Mouse (Mus musculus): ENCODE measurements around the gene Mtus2. TPM values are rescaled to one million over a fixed set of nuclear protein-coding genes. Genes with fewer than 3 reads are reported as not detected.
"Not testable (repeated sequence)": the region's sequence is repeated elsewhere in the genome, so short reads cannot be mapped to it uniquely, and the experiment has no call there.

The Mtus2 gene
- polyA plus RNA-seq, 1 experiment, result 0.05 TPM

DNA sequence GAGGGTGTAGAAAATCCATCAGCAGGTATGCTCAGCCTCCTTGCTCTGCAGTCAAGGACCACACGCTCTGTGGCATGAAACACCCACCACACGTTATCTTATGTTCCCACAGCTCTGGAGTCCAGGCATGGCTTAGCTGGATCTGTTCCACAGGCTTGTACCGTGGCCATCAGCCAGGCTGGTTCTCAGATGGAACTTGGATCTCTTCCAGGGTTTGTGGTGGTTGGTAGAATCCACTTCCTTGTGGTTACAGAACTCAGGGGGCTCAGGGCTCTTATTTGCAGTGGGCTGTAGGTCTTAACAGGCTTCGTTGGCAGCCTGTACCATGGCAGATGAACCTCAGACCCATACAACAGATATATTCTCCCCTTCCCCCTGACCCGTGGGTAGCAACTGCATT lies 17.9 kb upstream of the Mtus2 start:
- H3ac ChIP-seq (ENCODE audit: control insufficient read depth, insufficient read length), result no peak overlapping the region
- no peak for TF ChIP-seq MAX (IDR thresholded peaks at IDR 0.05; ENCODE audit: low read depth)
- no peak for TF ChIP-seq POLR2AphosphoS2 (IDR thresholded peaks at IDR 0.05; ENCODE audit: insufficient read length, low read depth)
- no peak for TF ChIP-seq TCF12 (IDR thresholded peaks at IDR 0.05; ENCODE audit: insufficient read depth, poor library complexity, severe bottlenecking)
- TF ChIP-seq USF1 (IDR thresholded peaks at IDR 0.05; ENCODE audit: low read depth), result no peak
- TF ChIP-seq TCF3 (IDR thresholded peaks at IDR 0.05; ENCODE audit: insufficient read length, low read depth), result no peak
- TF ChIP-seq MYOG (IDR thresholded peaks at IDR 0.05; ENCODE audit: control insufficient read depth in 1 of 3, insufficient read depth in 1 of 3, insufficient read length in 2 of 3, low read depth in 2 of 3), result no peak
- TF ChIP-seq CEBPB (IDR thresholded peaks at IDR 0.05; ENCODE audit: insufficient read depth, poor library complexity, severe bottlenecking), result no peak
- TF ChIP-seq E2F4 (IDR thresholded peaks at IDR 0.05; ENCODE audit: insufficient read depth), result no peak
- TF ChIP-seq POLR2A (IDR thresholded peaks at IDR 0.05; ENCODE audit: insufficient read length, low read depth), result no peak
- no peak for TF ChIP-seq MYOD1 (IDR thresholded peaks at IDR 0.05; ENCODE audit: control insufficient read depth in 1 of 3, insufficient read length in 2 of 3, low read depth in 2 of 3)
- TF ChIP-seq SRF (IDR thresholded peaks at IDR 0.05; ENCODE audit: control insufficient read depth, insufficient read length, low read depth), result no peak
- H3K79me2 ChIP-seq (ENCODE audit: control insufficient read depth, insufficient read depth), result no peaks in the 10 kb centered on the region
- no peak overlapping the region for H3K4me2 ChIP-seq (ENCODE audit: low read depth)
- no peaks in the 10 kb centered on the region for H3K27me3 ChIP-seq (ENCODE audit: control insufficient read depth, insufficient read depth, insufficient read length)
- H3K36me3 ChIP-seq (ENCODE audit: control insufficient read depth, insufficient read depth), result no peaks in the 10 kb centered on the region
- H3K4me3 ChIP-seq, result no peak overlapping the region

DNA sequence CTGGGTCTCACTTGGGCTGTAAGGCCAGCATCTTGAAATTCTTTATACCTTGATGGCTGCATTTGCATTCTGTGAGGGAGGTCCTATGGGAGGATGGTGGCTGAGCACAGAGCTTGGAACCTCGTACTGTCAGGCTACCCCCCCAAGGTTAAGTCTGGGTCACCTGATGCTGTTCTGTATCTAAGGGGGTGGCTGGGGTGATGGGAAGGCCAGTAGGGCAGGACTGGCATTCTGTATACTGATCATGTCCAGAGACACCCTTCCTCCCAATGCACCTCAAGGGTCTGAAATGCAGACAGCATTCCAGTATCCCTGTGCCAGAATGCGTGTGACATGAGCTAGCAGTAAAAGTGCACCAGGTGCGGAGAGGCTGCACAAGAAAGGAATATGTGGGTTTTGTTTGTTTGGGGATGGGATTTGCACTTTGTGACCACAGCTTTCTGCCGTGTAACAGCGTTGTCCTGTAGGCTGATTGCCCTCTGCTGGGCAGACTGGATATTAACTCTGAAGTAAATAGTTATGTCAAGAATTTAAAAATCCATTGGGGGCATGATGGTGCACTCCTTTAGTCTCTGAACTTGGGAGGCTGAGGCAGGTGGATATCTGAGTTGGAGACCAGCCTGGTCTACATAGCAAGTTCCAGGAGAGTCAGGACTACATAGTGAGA lies 12.0 kb upstream of the Mtus2 start:
- H3K27me3 ChIP-seq (ENCODE audit: control insufficient read depth, insufficient read depth, insufficient read length), result no peaks in the 10 kb centered on the region
- no peak overlapping the region for H3K4me3 ChIP-seq
- no peaks in the 10 kb centered on the region for H3K79me2 ChIP-seq (ENCODE audit: control insufficient read depth, insufficient read depth)
- H3K4me2 ChIP-seq (ENCODE audit: low read depth), result no peak overlapping the region
- no peak overlapping the region for H3ac ChIP-seq (ENCODE audit: control insufficient read depth, insufficient read length)
- no peak for TF ChIP-seq TCF12 (IDR thresholded peaks at IDR 0.05; ENCODE audit: insufficient read depth, poor library complexity, severe bottlenecking)
- no peak for TF ChIP-seq POLR2AphosphoS2 (IDR thresholded peaks at IDR 0.05; ENCODE audit: insufficient read length, low read depth)
- no peak for TF ChIP-seq REST (IDR thresholded peaks at IDR 0.05; ENCODE audit: insufficient read depth, insufficient read length)
- TF ChIP-seq TCF3 (IDR thresholded peaks at IDR 0.05; ENCODE audit: insufficient read length, low read depth), result no peak
- TF ChIP-seq E2F4 (IDR thresholded peaks at IDR 0.05; ENCODE audit: insufficient read depth), result no peak
- TF ChIP-seq MYOG (IDR thresholded peaks at IDR 0.05; ENCODE audit: control insufficient read depth in 1 of 3, insufficient read depth in 1 of 3, insufficient read length in 2 of 3, low read depth in 2 of 3), result no peak
- no peak for TF ChIP-seq MYOD1 (IDR thresholded peaks at IDR 0.05; ENCODE audit: control insufficient read depth in 1 of 3, insufficient read length in 2 of 3, low read depth in 2 of 3)
- TF ChIP-seq MAX (IDR thresholded peaks at IDR 0.05; ENCODE audit: low read depth), result no peak
- no peak for TF ChIP-seq CEBPB (IDR thresholded peaks at IDR 0.05; ENCODE audit: insufficient read depth, poor library complexity, severe bottlenecking)
- TF ChIP-seq USF1 (IDR thresholded peaks at IDR 0.05; ENCODE audit: low read depth), result no peak
- TF ChIP-seq SRF (IDR thresholded peaks at IDR 0.05; ENCODE audit: control insufficient read depth, insufficient read length, low read depth), result no peak
- no peak for TF ChIP-seq POLR2A (IDR thresholded peaks at IDR 0.05; ENCODE audit: insufficient read length, low read depth)
- H3K36me3 ChIP-seq (ENCODE audit: control insufficient read depth, insufficient read depth), result no peaks in the 10 kb centered on the region

DNA sequence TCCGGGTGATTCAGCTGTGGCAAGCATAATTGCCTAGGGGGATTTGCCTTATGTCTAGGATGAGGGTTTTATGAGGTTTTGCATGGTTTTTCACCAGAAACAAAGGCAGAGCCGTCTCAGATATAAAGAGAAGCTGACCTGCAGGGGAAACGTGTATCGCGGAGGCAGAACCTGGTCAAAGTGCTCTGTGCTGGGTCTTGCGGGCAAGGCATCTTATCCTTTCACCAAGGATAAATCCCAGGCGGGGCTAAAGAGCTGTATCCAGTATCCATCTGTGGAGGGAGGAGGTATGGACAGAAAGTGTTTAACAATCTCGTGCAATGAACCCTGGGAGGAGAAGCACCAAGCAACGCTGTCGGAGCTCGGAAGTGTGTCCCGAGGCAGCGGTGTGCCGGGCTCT lies 7.2 kb upstream of the Mtus2 start:
- Histone ChIP-seq H3K4me2 (ENCODE audit: low read depth) (no peak overlapping the region), H3ac (ENCODE audit: control insufficient read depth, insufficient read length) (no peak overlapping the region), H3K4me3 (no peak overlapping the region), H3K79me2 (ENCODE audit: control insufficient read depth, insufficient read depth) (no peaks in the 10 kb centered on the region), H3K36me3 (ENCODE audit: control insufficient read depth, insufficient read depth) (no peaks in the 10 kb centered on the region), H3K27me3 (ENCODE audit: control insufficient read depth, insufficient read depth, insufficient read length) (no peaks in the 10 kb centered on the region)
- TF ChIP-seq TCF3 (IDR thresholded peaks at IDR 0.05; ENCODE audit: insufficient read length, low read depth), result no peak
- TF ChIP-seq MYOG (IDR thresholded peaks at IDR 0.05; ENCODE audit: control insufficient read depth in 1 of 3, insufficient read depth in 1 of 3, insufficient read length in 2 of 3, low read depth in 2 of 3), result no peak
- no peak for TF ChIP-seq CEBPB (IDR thresholded peaks at IDR 0.05; ENCODE audit: insufficient read depth, poor library complexity, severe bottlenecking)
- no peak for TF ChIP-seq E2F4 (IDR thresholded peaks at IDR 0.05; ENCODE audit: insufficient read depth)
- TF ChIP-seq USF1 (IDR thresholded peaks at IDR 0.05; ENCODE audit: low read depth), result no peak
- TF ChIP-seq TCF12 (IDR thresholded peaks at IDR 0.05; ENCODE audit: insufficient read depth, poor library complexity, severe bottlenecking), result no peak
- TF ChIP-seq MAX (IDR thresholded peaks at IDR 0.05; ENCODE audit: low read depth), result no peak
- no peak for TF ChIP-seq REST (IDR thresholded peaks at IDR 0.05; ENCODE audit: insufficient read depth, insufficient read length)
- TF ChIP-seq MYOD1 (IDR thresholded peaks at IDR 0.05; ENCODE audit: control insufficient read depth in 1 of 3, insufficient read length in 2 of 3, low read depth in 2 of 3), result no peak

GRCm38 (mm10) chr5:147951751-147952150 lies 5.4 kb upstream of the Mtus2 start:
- H3ac ChIP-seq (ENCODE audit: control insufficient read depth, insufficient read length), result no peak overlapping the region
- no peaks in the 10 kb centered on the region for H3K36me3 ChIP-seq (ENCODE audit: control insufficient read depth, insufficient read depth)
- H3K27me3 ChIP-seq (ENCODE audit: control insufficient read depth, insufficient read depth, insufficient read length), result peaks cover 13% of the 10 kb centered on the region
- no peak overlapping the region for H3K4me2 ChIP-seq (ENCODE audit: low read depth)
- no peaks in the 10 kb centered on the region for H3K79me2 ChIP-seq (ENCODE audit: control insufficient read depth, insufficient read depth)
- H3K4me3 ChIP-seq, result no peak overlapping the region
- TF ChIP-seq CEBPB (IDR thresholded peaks at IDR 0.05; ENCODE audit: insufficient read depth, poor library complexity, severe bottlenecking), result no peak
- TF ChIP-seq MYOG (IDR thresholded peaks at IDR 0.05; ENCODE audit: control insufficient read depth in 1 of 3, insufficient read depth in 1 of 3, insufficient read length in 2 of 3, low read depth in 2 of 3), result no peak
- no peak for TF ChIP-seq POLR2AphosphoS2 (IDR thresholded peaks at IDR 0.05; ENCODE audit: insufficient read length, low read depth)
- TF ChIP-seq REST (IDR thresholded peaks at IDR 0.05; ENCODE audit: insufficient read depth, insufficient read length), result no peak
- TF ChIP-seq USF1 (IDR thresholded peaks at IDR 0.05; ENCODE audit: low read depth), result no peak
- TF ChIP-seq POLR2A (IDR thresholded peaks at IDR 0.05; ENCODE audit: insufficient read length, low read depth), result no peak
- TF ChIP-seq MAX (IDR thresholded peaks at IDR 0.05; ENCODE audit: low read depth), result no peak
- TF ChIP-seq TCF3 (IDR thresholded peaks at IDR 0.05; ENCODE audit: insufficient read length, low read depth), result no peak
- no peak for TF ChIP-seq TCF12 (IDR thresholded peaks at IDR 0.05; ENCODE audit: insufficient read depth, poor library complexity, severe bottlenecking)
- no peak for TF ChIP-seq SRF (IDR thresholded peaks at IDR 0.05; ENCODE audit: control insufficient read depth, insufficient read length, low read depth)
- TF ChIP-seq E2F4 (IDR thresholded peaks at IDR 0.05; ENCODE audit: insufficient read depth), result no peak
- TF ChIP-seq MYOD1 (IDR thresholded peaks at IDR 0.05; ENCODE audit: control insufficient read depth in 1 of 3, insufficient read length in 2 of 3, low read depth in 2 of 3), result no peak

DNA sequence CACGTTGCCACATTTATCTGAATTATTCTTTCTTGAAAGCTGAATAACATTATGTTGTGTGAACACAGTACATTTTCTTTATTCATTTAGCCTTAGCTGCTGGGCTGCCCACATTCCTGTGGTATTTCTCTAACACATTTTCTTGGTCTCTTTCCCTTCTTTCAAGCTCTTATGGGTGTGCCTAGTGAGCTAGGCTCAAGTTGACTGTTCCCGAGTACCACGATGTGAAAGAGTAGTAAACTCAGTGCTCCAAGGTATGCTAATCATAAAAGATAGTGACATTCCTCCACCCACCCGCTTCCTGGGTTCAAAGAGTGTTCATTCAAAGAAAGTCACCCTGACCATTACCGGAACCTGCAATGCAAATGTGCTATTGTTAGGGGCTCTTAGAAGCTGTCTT lies 3.9 kb upstream of the Mtus2 start:
- not testable (repeated sequence) for H3ac ChIP-seq (ENCODE audit: control insufficient read depth, insufficient read length); H3K79me2 ChIP-seq (ENCODE audit: control insufficient read depth, insufficient read depth); H3K4me3 ChIP-seq; H3K36me3 ChIP-seq (ENCODE audit: control insufficient read depth, insufficient read depth); H3K4me2 ChIP-seq (ENCODE audit: low read depth)
- peaks cover 25% of the 10 kb centered on the region for H3K27me3 ChIP-seq (ENCODE audit: control insufficient read depth, insufficient read depth, insufficient read length)

Measured in myocyte (in vitro differentiated cells).